Mouse (Mus musculus) erythroid progenitor cell, adult 5-6 weeks (primary cell): ENCODE measurements around the gene Lrrc4. TPM values are rescaled to one million over a fixed set of nuclear protein-coding genes. Genes with fewer than 3 reads are reported as not detected.

Source experiments
- ATAC-seq: replicated peaks from 2 replicates; pipeline ENCODE4 v1.8.0; 2016; ENCODE audit warnings: moderate number of reproducible peaks, mild to moderate bottlenecking, moderate TSS enrichment, inconsistent platforms; ENCODE audit not compliant: poor library complexity, low FRiP score, severe bottlenecking
- total RNA-seq, 2 experiments: library from RNA; stranded (forward) in 1 of 2; stranded (reverse) in 1 of 2; fragments of 150-400 nt in 1 of 2; fragments of 186-747, 209-891 nt in 1 of 2; gene quantifications; 2 replicates each; pipeline versions ENCODE4 v1.2.3 to v1.2.4; 2015 to 2017; ENCODE audit warnings: low replicate concordance in 2 of 2

Lrrc4 gene
- total RNA-seq, 2 experiments from 2014 or later = not detected

DNA sequence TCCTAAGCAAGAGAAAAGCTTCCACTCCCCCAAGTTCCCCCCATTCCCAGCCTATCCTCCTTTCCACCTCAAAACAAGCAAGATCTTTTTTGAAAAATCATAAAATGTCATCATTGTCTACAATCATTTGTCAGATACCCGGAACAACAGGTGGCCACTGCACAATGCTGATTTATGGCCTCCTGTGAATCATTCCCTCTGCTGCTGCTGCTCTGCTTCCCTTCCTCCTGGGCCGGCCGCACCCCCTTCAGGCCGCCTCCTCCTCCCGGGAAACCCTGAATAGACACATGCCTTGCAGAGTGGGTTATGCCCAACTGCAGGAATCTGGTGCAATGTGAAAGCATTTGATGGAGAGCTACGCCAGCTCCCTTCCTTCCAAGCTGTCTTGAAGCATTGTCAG is 3.0 kb downstream of the Lrrc4 start:
- ATAC-seq = no peak

DNA sequence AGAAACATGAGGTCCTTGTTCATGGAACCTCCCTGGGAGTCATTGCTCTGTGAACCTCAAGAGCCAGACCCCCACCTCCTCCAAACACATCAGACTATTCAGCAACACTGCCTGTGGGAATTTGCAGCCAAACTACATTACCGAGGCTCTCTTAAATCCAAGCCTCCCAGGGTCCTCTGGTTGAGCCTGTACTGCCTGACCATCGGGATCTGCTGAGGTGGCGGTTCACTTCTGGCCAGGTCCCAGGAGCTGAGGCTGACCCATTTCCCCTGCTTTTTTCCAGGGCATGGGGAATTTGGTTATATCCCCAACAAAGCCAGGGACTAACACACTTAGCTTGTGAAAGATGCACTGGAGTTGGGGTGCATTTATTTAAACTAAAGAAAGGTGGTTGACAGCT is 4.0 kb downstream of the Lrrc4 start:
- no peak for ATAC-seq

DNA sequence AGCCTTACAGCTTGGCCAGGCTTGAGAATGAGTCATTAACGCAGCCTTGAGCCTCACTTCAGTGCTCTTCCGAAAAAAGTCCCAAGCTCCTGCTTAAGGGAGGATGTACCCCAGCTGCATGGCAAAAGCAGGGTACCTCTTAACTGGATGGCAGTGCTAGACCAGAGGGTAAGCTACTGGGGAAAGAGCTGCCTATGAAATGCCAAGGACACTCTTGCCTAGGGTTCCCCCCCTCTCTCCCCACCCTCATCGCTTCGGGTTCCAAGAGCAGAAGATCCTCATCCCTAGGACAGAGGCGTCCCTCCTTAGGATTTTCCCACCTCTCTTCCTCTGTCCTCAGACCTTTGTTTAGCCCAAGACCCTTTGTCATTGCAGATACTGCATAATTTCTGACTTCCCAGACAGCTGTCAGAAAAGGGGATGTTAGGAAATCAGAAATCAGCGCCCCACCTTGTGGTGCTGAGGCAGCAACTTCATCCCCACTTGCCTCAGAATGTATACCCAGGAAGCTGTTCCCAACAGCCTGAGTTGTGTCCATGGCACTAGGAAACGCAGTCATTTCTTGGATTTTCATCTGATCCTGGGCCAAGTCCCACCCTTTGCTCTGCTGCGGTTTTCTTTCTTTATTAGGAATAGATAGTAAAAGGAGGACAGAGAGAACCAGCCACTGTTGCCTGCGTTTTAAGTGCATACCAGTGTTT is 4.7 kb downstream of the Lrrc4 start:
- ATAC-seq = no peak

DNA sequence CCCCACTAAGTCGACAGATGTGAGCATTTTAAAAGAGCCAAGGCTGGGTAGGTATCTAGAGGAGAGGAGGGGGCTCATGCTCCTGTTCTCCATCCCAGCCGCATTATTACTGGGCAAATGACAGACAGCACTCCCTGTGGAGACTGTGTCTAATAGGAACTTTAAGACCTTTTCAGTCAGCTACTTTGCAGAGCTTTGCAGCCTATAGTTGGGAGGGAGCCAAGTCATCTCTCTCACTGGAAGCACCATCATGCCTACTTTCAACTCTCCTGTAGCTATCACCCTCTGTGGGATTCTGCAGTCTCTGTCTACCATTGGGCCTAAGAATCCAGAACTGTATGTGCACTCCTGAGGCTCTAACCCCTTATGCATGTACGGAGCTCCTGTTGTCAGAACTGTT is 5.7 kb downstream of the Lrrc4 start:
- no peak for ATAC-seq

DNA sequence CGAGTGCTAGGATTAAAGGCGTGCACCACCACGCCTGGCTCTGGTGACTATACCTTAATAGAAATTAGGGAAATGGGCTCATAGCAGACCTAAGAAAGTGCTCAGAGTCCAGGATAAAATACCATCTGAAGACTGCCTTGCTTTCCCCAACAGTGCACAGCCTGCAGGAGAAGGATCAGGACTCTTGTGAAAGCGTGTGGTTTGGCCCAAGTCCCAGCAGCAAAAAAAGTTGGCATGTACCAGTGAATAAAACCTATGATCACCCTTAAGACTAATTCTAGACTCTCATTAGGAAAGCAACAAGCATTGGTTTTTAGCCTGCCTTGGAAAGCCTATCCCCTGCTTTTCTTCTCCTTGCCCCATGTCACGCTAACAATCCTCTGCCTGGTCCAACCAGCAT is 7.7 kb downstream of the Lrrc4 start:
- ATAC-seq = no peak

DNA sequence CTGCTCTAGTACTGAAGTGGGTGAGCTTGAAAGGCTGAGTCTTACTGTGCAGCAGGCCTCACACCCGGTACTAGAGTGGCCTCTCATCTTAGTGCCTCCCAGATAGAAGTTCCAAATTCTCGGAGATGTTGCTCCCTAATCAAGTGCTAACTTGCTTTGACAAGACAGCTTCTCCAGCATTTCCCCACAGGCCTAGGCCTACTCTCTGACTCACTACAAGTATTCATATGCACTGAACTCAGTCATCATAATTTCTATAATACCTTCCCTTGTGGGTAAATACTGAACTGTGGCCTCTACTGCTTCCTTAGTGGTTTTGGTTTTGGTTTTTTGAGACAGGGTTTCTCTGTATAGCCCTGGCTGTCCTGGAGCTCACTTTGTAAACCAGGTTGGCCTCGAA is 8.2 kb downstream of the Lrrc4 start:
- ATAC-seq = no peak

DNA sequence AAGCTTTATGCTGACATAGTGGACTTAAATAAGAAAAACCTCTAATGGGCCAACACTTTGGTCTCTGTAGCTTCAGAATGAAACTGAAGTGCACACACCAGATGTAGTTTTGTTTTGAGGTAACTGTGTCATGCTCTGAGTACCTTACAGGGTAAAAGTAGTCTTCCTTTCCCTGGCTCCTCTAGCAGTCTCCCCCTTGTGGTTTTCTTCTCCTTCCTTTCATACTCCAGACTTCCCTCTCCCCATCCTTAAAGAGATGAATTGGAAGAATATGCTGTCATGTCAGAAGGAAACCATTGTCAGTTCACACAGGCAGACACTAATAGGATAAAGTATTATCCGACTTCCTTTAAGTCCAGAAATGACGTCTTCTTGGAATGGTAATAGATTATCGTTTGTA is 9.3 kb downstream of the Lrrc4 start:
- ATAC-seq = no peak

DNA sequence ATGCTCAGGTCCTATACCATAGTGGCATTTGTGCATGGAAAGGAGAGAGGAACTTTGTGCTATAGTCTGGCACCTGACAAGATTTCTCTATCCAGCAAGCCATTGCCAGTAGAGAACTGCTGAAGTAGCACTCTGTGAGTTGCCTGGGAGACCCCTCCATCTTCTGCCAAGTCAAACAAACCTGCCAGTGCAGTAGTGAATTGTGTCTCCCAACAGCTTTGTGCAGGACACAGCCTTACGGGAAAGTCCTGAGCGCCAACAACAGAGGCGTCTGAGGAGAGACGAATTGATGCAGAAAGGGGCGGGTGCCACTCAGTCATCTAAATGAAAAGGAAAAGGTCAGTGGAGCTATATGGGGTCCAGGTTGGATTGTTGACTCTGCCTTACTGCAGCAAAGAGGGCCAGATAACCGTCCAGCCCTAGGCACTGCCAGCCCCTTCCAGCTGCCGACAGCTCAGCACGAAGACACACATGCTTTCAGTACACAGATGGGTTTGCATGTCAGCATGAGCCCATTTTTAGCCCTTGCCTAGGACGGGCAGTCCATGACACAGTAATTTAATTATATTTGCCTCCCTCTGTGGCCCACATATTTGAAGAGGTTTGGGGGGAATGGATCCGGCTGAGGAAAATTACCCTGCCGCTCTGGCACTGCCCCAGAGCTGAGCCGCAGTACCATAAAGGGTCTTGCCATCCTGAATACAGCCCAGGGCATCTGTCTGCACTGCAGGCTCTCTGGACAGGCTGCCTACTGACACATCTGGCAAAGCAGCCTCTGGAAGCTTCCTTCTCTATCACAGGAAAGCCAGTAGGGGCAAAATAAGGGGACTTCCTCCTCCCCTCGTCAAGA is 11.8 kb downstream of the Lrrc4 start:
- ATAC-seq = no peak

DNA sequence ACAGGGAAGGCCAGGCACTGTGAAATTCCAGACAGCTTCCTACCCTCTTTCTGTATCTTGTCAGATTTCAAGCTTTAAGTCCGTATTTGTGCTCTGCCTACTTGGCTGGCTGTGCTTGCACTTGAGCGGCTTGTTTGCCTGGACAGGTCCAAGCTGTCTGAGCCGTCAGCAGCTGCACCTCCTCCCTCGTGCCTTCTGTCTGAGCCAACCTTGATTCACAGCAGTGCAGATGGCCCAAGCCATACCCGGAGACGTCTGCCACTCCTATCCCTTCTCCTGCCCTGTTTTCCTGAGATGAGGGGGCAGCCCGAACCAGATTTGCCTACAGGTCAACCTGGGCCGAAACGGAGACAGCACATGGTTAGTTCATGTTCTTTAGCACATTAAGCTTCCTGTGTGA is 14.5 kb downstream of the Lrrc4 start:
- no peak for ATAC-seq

DNA sequence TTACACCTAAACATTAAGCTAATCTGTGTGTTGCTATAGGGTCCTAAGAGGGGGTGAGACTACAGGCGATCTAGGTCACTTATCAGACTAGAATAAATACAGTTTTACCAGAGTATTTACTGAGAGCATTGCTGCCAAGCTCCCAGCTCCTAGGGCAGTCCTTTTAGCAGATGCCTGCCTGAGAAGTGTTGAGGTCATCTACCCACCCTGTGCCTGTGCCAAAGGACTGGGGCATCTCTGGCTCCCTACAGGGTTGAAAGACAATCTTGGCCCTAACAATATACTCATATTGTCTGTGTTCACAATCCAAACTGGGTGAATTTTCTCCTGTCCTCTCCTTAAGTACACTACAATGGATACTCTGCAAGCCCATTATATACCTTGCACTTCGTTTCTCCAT is 16.7 kb downstream of the Lrrc4 start:
- no peak for ATAC-seq

DNA sequence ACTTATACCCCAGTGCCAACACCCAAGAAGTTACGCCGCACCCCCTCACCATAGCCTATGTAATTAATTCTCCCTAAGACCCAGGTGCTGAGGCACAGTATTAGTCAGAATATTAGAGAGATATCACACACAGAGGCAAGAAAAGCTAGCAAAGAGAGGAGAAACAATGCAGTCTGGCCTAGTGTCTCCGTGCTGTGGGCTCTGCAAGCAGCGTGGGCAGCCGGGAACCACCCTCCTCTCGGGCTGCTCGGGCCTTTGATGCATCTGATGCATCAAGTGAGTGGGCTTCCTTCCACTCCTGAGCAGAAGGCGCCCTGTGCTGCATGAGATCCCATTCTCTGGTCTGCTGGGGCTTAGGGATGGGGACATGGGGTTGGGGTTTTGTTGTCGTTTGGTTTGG is 18.5 kb downstream of the Lrrc4 start:
- no peak for ATAC-seq

DNA sequence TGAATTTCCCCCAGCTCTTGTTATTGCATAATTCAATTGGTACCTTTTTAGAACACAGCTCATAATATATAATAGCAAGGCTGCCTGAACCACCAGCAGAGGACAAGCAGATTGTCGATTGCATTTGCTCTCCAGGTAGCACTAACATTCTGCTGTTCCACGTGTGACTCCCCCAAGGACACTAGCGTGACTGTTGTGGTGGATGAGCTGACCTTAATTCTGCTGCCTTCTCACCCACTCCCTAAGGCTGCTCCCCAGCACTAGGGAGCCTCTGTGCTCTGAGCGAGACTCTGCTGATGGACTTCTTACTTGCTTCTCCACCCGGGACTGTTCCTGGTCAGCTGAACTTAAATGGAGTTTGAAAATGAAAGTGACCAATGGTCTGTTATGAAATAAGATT is 26.8 kb downstream of the Lrrc4 start:
- ATAC-seq = no peak

DNA sequence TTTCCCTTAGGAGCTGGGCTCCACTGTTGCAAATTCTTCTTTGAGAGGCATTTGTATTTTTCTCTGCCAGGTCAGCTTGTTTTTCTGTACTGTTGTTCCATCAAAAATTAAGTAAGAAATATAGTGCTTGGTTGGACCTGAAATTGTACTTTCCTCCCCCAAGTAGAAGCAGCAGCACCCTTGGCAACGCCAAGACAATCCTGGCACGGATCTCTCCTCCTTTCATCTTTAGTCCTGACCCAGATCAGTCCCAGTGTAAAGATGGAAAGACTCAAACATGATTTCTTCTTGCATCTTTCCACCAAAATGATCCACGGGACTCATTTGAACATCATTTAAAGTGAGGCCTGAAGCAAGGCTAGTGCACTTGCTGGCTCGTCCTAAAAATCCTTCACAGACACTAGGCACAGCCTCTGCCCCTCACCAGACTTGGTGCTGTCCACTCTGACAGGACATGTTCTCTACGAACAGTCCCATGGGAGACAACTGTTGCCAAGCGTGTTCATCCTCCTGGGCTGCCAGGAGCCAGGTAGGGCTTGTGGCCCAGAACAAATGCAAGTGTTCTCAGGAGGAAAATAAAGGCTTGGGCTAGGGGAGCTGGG is 27.8 kb downstream of the Lrrc4 start:
- no peak for ATAC-seq

DNA sequence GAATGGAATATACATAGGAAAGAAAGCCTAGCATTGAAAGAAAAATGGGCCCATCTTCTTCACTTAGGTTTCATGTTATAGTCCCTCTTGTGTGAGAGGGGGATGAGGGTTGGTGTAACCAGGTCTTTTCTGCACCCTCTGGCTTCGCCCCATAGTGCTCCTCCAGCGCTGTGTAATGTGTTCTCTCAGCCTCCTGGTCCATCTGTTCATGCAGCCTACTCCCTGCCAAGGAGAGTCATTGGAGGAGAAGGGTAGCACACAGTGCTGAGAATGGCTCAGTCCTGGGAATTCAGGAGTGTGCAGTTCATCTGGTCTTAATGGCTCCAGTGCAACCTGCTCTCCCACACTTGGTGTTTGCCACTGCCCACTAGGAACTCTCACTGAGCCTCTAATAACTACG is 30.6 kb downstream of the Lrrc4 start:
- ATAC-seq = no peak

DNA sequence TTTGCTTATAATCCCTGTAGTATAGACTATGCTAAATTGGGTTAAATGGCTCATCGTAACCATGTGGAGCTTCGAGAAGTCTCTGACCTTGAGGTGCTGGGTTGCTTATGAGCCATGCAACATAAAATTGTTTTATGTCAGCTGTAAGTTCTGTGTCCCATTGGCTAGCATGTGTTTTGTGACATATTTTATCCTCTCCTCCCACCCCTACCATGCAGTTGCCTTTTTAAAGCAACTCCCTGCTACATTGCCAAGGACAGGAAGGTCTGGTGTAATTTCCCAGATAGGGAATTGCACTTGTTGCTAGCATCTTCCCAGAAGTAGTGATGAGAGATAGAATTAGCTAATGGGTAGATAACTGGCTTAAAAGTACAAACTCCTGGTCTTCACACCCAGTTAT is 31.7 kb downstream of the Lrrc4 start:
- ATAC-seq = no peak

DNA sequence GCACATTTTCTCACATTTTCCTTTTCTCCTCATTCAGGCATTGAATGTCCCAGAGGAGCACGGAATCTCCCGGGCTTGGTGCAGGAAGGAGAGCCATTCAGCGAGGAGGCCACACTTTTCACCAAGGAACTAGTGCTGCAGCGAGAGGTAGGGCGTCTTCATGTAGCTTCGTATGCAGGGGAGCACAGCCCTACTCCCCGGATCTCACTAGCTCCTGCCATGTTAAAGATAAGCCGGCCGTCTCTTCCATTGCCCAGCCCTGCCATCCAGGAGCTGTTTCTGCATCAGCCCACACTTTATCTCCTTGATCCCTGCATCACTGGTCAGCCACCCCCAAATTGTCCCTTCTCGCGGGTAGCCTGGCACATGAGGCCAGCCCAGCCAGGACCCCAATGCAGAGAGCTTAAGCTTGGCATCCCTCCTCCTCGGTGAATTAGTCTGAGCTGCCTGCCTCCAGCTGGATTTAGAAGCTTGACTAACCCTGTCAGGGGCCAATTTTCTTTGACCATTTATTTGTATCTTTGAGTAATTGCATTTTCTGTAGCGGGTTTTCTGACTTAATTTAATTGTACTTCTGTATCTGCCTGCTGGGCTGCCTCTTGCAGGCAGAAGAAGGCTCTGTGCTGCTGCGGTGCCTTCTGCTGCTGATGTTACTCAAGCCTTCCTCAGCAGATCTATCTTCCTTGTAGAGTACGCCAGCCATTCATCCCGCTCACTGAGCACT is 35.6 kb downstream of the Lrrc4 start:
- ATAC-seq = no peak

DNA sequence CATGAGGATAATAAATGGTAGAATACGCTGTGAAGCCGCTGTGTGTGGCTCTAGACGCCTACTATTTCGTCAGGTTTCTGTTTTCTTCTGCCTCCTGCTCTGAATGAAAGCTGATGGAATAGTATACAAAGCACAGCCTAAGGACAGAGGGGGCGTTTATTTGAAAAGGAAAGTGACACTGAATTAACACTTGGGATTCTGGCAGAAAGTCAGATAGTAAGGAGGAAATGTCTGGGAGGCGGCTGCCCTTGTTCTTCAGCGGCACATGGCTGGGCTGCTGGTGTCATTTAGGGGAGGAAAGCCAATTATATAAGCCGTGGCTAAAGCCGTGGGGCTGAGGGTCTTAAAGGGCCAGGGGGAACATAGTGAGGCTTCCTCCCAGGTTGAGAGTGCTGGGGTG is 36.2 kb downstream of the Lrrc4 start:
- no peak for ATAC-seq

DNA sequence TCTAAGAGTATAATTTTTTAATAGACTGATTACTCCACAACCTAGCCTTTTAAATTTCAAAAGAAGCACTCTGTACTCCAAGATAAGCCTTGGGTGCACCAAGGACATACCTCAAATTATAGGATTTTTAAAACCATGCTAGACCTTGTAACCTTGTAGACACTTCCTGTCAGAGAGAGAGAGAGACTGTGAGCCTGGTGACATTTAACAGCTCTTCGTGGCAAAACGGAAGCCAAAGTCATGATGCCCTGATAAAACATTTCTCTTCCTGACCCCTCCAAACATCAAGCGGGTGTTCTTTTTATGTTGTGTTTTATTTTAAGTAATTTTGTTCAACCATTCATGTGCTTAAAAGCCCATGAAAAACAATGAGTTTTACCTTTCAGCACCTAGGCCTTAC is 39.7 kb downstream of the Lrrc4 start:
- no peak for ATAC-seq

DNA sequence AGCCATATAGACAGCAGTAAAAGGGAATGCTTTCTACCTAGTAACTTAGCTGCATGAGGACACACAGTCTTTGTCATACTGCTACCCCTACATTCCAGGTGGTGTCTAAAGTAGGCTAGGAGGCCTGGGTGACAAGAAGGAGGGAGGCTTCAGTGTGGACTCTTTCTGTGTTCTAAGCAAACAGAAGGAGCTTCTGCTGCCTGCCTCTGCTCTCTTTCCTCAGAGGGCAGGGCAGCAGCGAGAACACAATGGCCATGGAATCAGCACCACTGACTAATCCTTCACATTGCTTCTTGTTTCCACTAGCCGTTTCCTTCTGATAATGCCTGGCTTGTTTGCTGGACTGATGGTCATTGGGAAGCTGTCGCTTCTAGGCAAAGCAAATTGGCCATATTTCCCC is 40.4 kb downstream of the Lrrc4 start:
- ATAC-seq = no peak

DNA sequence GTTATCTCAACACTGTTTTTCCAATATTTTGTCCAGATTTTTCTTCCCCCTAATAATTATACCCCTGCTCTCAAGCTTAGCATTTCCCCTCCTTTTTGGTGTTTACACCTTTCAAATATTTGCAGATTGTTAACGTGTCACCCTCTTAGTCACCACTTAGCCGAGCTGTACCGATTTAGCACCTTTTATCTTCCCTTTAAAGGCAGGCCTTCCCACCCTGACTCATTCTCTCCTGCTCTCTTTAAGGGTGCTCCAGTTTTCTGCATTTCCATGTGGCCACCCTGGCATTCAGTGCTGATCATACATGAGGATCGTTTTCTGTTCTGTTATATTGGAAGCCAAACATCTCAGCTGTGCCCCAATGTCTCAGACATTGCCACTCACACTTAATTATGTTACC is 41.9 kb downstream of the Lrrc4 start:
- ATAC-seq = no peak

DNA sequence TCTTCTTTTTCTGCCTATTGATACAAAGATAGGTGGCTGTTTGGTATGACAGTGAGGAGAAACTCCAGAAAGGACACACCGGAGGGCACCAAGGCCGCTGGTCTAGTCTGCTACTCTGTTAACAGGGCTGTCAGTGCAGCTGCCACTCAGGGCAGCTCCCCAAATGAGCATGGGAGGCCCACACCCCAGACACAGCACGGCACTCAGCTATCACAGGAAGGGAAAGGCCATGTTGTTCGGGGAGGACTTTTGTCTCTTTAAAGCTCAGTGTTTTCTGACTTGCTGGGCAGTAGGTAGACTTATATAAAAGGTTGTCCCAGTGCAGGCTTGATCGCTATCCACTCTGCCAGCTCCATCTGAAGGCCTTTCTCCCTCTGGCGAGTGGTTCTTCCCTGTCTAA is 44.4 kb downstream of the Lrrc4 start:
- no peak for ATAC-seq
